Mouse (Mus musculus) E14TG2a.4 (cell line): ENCODE measurements around the gene Agpat2.

Experiments used
- CTCF ChIP-seq: conservative IDR thresholded peaks from 2 replicates; pipeline ENCODE4 v1.5.1; 2014; ENCODE audit warnings: low read length
- NANOG ChIP-seq: IDR thresholded peaks from 2 replicates; pipeline ENCODE4 v1.6.1; 2014; ENCODE audit warnings: borderline replicate concordance, low read length, mixed read lengths
- POU5F1 ChIP-seq: IDR thresholded peaks from 2 replicates; pipeline ENCODE4 v1.6.1; 2014; ENCODE audit warnings: low read length, borderline replicate concordance

GRCm38 (mm10) chr2:26614903-26615302 lies 10.7 kb upstream of the Agpat2 start:
- TF ChIP-seq CTCF = no peak
- TF ChIP-seq POU5F1 = no peak
- no peak for TF ChIP-seq NANOG
